Mouse (Mus musculus) olfactory bulb, adult 2 months (tissue): ENCODE results near the gene Pjvk. TPM values are rescaled to one million over a fixed set of nuclear protein-coding genes. Genes with fewer than 3 reads are reported as not detected.
"Not testable (repeated sequence)": the region's sequence is repeated elsewhere in the genome, so short reads cannot be mapped to it uniquely, and the experiment has no call there.

Experiments used
- H3K27ac ChIP-seq: fragments of 200-500 bp; 2 replicates; pipeline ENCODE4 v1.5.1; 2012; ENCODE audit warnings: low read depth, low read length; ENCODE audit not compliant: insufficient read depth
- H3K4me1 ChIP-seq: fragments of 200-500 bp; 2 replicates; pipeline ENCODE4 v1.6.1; 2012; ENCODE audit warnings: low read length; ENCODE audit not compliant: control insufficient read depth, insufficient read depth
- H3K4me3 ChIP-seq: fragments of 200-500 bp; 2 replicates; pipeline ENCODE4 v1.5.1; 2012; ENCODE audit warnings: mild to moderate bottlenecking, low read depth, low read length, moderate library complexity; ENCODE audit not compliant: insufficient read depth
- CTCF ChIP-seq: fragments of 200-500 bp; IDR thresholded peaks from 2 replicates; pipeline ENCODE4 v1.5.1; 2012; ENCODE audit warnings: low read depth, mild to moderate bottlenecking, low read length, moderate library complexity; ENCODE audit not compliant: insufficient read depth
- POLR2A ChIP-seq: fragments of 200-500 bp; IDR thresholded peaks from 2 replicates; pipeline ENCODE4 v1.6.1; 2012; ENCODE audit warnings: mild to moderate bottlenecking, low read depth, low read length, moderate library complexity; ENCODE audit not compliant: insufficient read depth
- WGBS: fragments of 180-500 bp; shearing (Covaris S2); methylation state at CpG from one replicate; pipeline ENCODE4 v1.1.7; 2018; 5-methylcytosine and 5-hydroxymethylcytosine counted together
- polyA plus RNA-seq: library from polyadenylated mRNA; stranded (reverse); fragments of >200 nt; gene quantifications from 2 replicates; pipeline ENCODE4 v1.2.4, GENCODE M21; 2012; ENCODE audit warnings: low replicate concordance; ENCODE audit not compliant: missing spikeins, insufficient read depth, insufficient read length

Gene Pjvk
- not detected in 2 replicates for polyA plus RNA-seq

- peaks cover 2% of the 10 kb centered on the region for H3K4me1 ChIP-seq
- peak within 1 kb of the TSS; percentile 63 for H3K4me3 ChIP-seq
- TF ChIP-seq POLR2A (no peak; the same call in none of the 2 replicates), CTCF (no peak)
- no peak within 1 kb of the TSS for H3K27ac ChIP-seq
- under 1% methylated on average over 41 of the region's 42 CpGs for WGBS
Observed at GRCm38 (mm10) chr2:76647883-76648570, at the start of gene Pjvk, which contains the start of gene Prkra. Gene Pjvk, plus strand, starts transcription at chr2:76648476. Gene Prkra, minus strand, starts transcription at chr2:76648015.

- WGBS, result 23% methylated on average over 5 of the region's 5 CpGs
- Histone ChIP-seq H3K4me3 (no peak overlapping the region), H3K4me1 (no peaks in the 10 kb centered on the region), H3K27ac (no peak overlapping the region)
- no peak for TF ChIP-seq POLR2A
- TF ChIP-seq CTCF, result no peak
Observed at GRCm38 (mm10) chr2:76599214-76599613, 49.1 kb upstream of the Pjvk start.

- H3K4me3 ChIP-seq, result no peak overlapping the region
- no peaks in the 10 kb centered on the region for H3K4me1 ChIP-seq
- 97% methylated on average over 1 of the region's 1 CpGs for WGBS
- TF ChIP-seq CTCF (no peak), POLR2A (no peak)
- H3K27ac ChIP-seq, result no peak overlapping the region
Observed at GRCm38 (mm10) chr2:76602256-76602655, 46.0 kb upstream of the Pjvk start.

GRCm38 (mm10) chr2:76606704-76607103 lies 41.6 kb upstream of the Pjvk start:
- Histone ChIP-seq H3K27ac (no peak overlapping the region), H3K4me1 (no peaks in the 10 kb centered on the region), H3K4me3 (no peak overlapping the region)
- WGBS, result 84% methylated on average over 3 of the region's 3 CpGs
- TF ChIP-seq CTCF, result no peak
- TF ChIP-seq POLR2A, result no peak

- 71% methylated on average over 10 of the region's 10 CpGs for WGBS
- Histone ChIP-seq H3K4me1 (no peaks in the 10 kb centered on the region), H3K4me3 (no peak overlapping the region), H3K27ac (no peak overlapping the region)
- TF ChIP-seq POLR2A (no peak), CTCF (no peak)
Observed at GRCm38 (mm10) chr2:76610326-76611104, 37.8 kb upstream of the Pjvk start.

GRCm38 (mm10) chr2:76611996-76612395 lies 36.3 kb upstream of the Pjvk start:
- TF ChIP-seq POLR2A, result no peak
- TF ChIP-seq CTCF, result no peak
- WGBS, result 88% methylated on average over 3 of the region's 3 CpGs
- Histone ChIP-seq H3K27ac (no peak overlapping the region), H3K4me3 (no peak overlapping the region), H3K4me1 (no peaks in the 10 kb centered on the region)

GRCm38 (mm10) chr2:76618078-76618477 lies 30.2 kb upstream of the Pjvk start:
- 13% methylated on average over 1 of the region's 1 CpGs for WGBS
- TF ChIP-seq POLR2A, result no peak
- H3K4me1 ChIP-seq, result no peaks in the 10 kb centered on the region
- H3K4me3 ChIP-seq, result no peak overlapping the region
- no peak overlapping the region for H3K27ac ChIP-seq

GRCm38 (mm10) chr2:76620188-76620587 lies 28.1 kb upstream of the Pjvk start:
- TF ChIP-seq POLR2A (no peak), CTCF (no peak)
- Histone ChIP-seq H3K4me1 (no peaks in the 10 kb centered on the region), H3K27ac (no peak overlapping the region), H3K4me3 (no peak overlapping the region)
- WGBS, result 90% methylated on average over 5 of the region's 5 CpGs

- Histone ChIP-seq H3K27ac (no peak overlapping the region), H3K4me3 (no peak overlapping the region), H3K4me1 (no peaks in the 10 kb centered on the region)
- 83% methylated on average over 1 of the region's 1 CpGs for WGBS
- no peak for TF ChIP-seq POLR2A
- TF ChIP-seq CTCF, result no peak
Observed at GRCm38 (mm10) chr2:76621724-76622123, 26.6 kb upstream of the Pjvk start.

GRCm38 (mm10) chr2:76622316-76622715 lies 26.0 kb upstream of the Pjvk start:
- WGBS, result 98% methylated on average over 2 of the region's 2 CpGs
- H3K27ac ChIP-seq, H3K4me1 ChIP-seq, H3K4me3 ChIP-seq: not testable (repeated sequence)
